Mouse (Mus musculus) stomach, embryonic 16.5 days (tissue): Measurements from ENCODE around the gene Ppt2. TPM values are rescaled to one million over a fixed set of nuclear protein-coding genes. Genes with fewer than 3 reads are reported as not detected.
A peak's percentile ranks its signal among the peaks of the same experiment; 100 is the strongest.

Experiments used
- ATAC-seq: fragments of 200-750 bp; cut with Nextera tagmentation; 2 replicates; pipeline ENCODE4 v1.8.0; 2017; ENCODE audit warnings: moderate number of reproducible peaks, moderate TSS enrichment; ENCODE audit not compliant: insufficient read depth, low FRiP score
- H3K27ac ChIP-seq: fragments of 300-500 bp; sonication (generic); 2 replicates; pipeline ENCODE4 v1.5.1; 2014; ENCODE audit warnings: low read length
- H3K27me3 ChIP-seq: fragments of 300-500 bp; sonication (generic); 2 replicates; pipeline ENCODE4 v1.6.1; 2014; ENCODE audit warnings: low read length, control low read depth, mixed read lengths; ENCODE audit not compliant: control insufficient read depth, insufficient read depth
- H3K36me3 ChIP-seq: fragments of 300-500 bp; sonication (generic); 2 replicates; pipeline ENCODE4 v1.6.1; 2014; ENCODE audit warnings: low read length; ENCODE audit not compliant: control insufficient read depth, insufficient read depth
- H3K4me1 ChIP-seq: fragments of 300-500 bp; sonication (generic); 2 replicates; pipeline ENCODE4 v1.6.1; 2014; ENCODE audit warnings: low read length, control low read depth, mixed read lengths; ENCODE audit not compliant: control insufficient read depth, insufficient read depth
- H3K4me2 ChIP-seq: fragments of 300-500 bp; sonication (generic); 2 replicates; pipeline ENCODE4 v1.6.1; 2014; ENCODE audit warnings: low read depth, low read length, mixed read lengths
- H3K4me3 ChIP-seq: fragments of 300-500 bp; sonication (generic); replicated peaks from 2 replicates; pipeline ENCODE4 v1.5.1; 2014; ENCODE audit warnings: mild to moderate bottlenecking, low read length
- H3K9ac ChIP-seq: fragments of 300-500 bp; sonication (generic); 2 replicates; pipeline ENCODE4 v1.6.1; 2014; ENCODE audit warnings: low read length
- H3K9me3 ChIP-seq: fragments of 300-500 bp; sonication (generic); replicated peaks from 2 replicates; pipeline ENCODE4 v1.6.1; 2016; ENCODE audit warnings: low read length, control low read depth; ENCODE audit not compliant: control insufficient read depth
- WGBS: fragments of 180-500 bp; shearing (Covaris S2); extraction: QIAGEN DNeasy Blood & Tissue Kit; methylation state at CpG from one replicate; pipeline ENCODE4 v1.1.7; 2014; 5-methylcytosine and 5-hydroxymethylcytosine counted together
- polyA plus RNA-seq: library from polyadenylated mRNA; unstranded; fragments of >200 nt; fragmentation: Nextera tagmentation; extraction: Ambion mirVana; gene quantifications from 2 replicates; pipeline ENCODE4 v1.2.1, GENCODE M21; 2015

Ppt2 gene
- polyA plus RNA-seq, 1 experiment from 2014 or later = 25.2 TPM

DNA sequence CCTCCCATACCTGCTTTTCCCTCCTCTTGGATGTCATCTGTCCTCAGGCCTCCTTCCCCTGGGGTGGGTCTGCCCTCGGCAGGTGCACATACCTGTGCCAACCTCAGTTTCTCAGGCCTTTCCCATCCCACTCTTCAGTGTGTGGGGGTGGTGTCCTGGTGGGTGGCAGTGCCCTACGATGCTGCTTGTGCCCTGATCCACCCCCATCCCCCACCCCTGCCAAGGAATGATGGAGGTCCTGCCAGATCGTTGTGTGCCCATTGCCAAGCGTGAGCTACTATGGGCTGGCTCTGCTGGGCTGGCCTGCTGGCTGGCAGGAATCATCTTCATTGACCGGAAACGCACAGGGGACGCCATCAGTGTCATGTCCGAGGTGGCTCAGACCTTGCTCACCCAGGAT lies 17.3 kb downstream of the Ppt2 start:
- no peak for ATAC-seq
- WGBS = 94% methylated on average over 8 of the region's 8 CpGs
- Histone ChIP-seq H3K9ac (no peak overlapping the region), H3K4me1 (peaks cover 11% of the 10 kb centered on the region), H3K27me3 (no peaks in the 10 kb centered on the region), H3K27ac (no peak overlapping the region), H3K4me3 (no peak overlapping the region), H3K36me3 (peaks cover 11% of the 10 kb centered on the region; the same call in 1 of the 2 replicates), H3K9me3 (no peaks in the 10 kb centered on the region), H3K4me2 (no peak overlapping the region)

DNA sequence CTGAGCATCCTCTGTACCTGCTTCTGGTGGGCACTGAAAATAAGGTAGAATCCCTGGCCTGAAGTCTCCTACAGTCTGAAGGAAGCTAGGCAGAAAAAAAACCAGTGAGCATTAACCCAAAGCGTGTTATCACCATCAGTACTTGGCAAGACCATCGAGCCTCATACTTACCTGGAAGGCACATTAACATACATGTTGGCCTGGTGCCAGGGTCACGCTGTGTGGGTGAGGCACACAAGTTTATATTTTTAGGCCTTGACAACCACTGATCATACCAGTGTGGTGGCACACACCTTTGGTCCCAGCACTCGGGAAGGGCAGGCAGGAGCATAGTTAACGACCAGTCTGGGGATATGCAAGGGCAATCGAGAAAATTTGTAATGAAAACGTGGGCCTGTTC lies 20.3 kb downstream of the Ppt2 start:
- Histone ChIP-seq H3K4me3 (no peak overlapping the region), H3K27me3 (no peaks in the 10 kb centered on the region), H3K4me2 (no peak overlapping the region), H3K4me1 (peaks cover 21% of the 10 kb centered on the region), H3K27ac (peak overlapping the region; percentile 16; the same call in 1 of the 2 replicates), H3K9ac (0 out of 2 replicates have a peak overlapping the region, but pooled peaks have one; percentile 28), H3K9me3 (no peaks in the 10 kb centered on the region), H3K36me3 (0 out of 2 replicates have a peak, but pooled peaks cover 11% of the 10 kb centered on the region)
- 78% methylated on average over 7 of the region's 7 CpGs for WGBS
- no peak for ATAC-seq

DNA sequence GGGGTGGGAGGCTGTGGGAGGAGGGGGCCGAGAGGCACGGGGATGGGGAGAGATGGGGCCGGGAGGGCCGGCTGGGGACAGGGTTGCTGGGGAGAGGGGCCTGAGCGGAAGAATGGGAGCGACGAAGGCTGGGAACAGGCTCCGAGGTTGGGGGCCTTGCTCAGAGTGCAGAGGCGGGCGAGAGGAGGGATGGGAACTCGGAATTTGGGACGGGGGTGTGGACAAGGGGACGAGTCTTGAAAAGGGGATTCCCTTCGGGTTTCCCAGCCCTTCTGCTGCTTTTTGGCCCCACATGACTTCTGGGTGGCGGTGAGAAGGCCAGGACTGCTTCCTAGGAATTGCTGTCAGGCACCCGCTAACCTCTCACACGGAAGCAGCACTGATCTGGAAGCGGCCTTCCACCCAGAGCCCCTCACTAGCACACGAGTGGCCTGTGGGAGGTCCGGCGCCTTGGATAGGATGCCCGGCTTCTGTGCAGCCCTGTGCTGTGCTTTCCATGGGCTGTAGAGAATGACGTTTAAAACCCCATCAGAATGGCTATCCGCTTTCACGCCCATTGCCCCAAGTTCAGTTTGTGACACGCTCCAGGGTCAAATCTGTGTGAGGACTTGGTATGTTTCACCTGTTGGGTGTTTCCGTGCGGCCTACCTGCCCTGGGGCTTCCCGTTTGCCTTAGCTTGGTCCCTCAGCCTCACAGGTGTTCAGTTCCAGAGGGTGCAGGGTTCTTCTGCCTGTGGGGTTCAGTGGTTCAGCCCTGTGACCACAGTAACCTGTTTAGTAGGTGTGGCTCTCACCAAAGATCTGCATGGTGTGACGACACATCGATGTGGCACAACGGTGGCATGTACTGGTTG lies 21.9 kb downstream of the Ppt2 start:
- peak overlapping the region; percentile 92 for H3K4me2 ChIP-seq
- no peaks in the 10 kb centered on the region for H3K9me3 ChIP-seq
- peaks cover 32% of the 10 kb centered on the region for H3K4me1 ChIP-seq
- no peaks in the 10 kb centered on the region for H3K36me3 ChIP-seq
- H3K9ac ChIP-seq = peak overlapping the region; percentile 96
- ATAC-seq = no peak
- peak overlapping the region; percentile 89 for H3K4me3 ChIP-seq
- H3K27me3 ChIP-seq = no peaks in the 10 kb centered on the region
- peak overlapping the region; percentile 96 for H3K27ac ChIP-seq
- WGBS = 8% methylated on average over 32 of the region's 32 CpGs

DNA sequence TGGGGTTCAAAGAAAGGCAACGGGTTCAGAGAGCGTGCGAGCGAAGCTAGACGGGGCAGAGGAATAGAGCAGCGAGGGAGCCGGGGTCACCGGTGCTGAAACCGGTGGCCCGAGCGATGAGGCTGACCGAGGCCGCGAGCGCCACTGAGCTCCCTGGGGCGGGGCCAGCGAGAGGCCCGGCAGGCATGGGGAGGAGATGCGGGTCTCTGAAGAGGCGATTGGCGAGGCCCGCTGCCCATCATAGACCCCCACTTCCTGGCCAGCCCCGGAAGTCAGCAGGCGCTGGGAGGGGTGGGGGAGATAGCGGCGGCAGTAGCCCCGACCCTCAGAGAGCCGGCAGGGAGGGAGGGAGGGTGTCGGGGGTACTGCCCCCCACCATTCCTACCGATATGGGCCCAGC lies 22.7 kb downstream of the Ppt2 start:
- Histone ChIP-seq H3K4me2 (peak overlapping the region; percentile 92), H3K4me1 (peaks cover 32% of the 10 kb centered on the region), H3K27ac (peak overlapping the region; percentile 96), H3K27me3 (no peaks in the 10 kb centered on the region), H3K9ac (peak overlapping the region; percentile 96), H3K9me3 (no peaks in the 10 kb centered on the region), H3K4me3 (peak overlapping the region; percentile 89), H3K36me3 (peaks cover 3% of the 10 kb centered on the region; the same call in 1 of the 2 replicates)
- ATAC-seq = peak; percentile 51
- WGBS = 1% methylated on average over 30 of the region's 30 CpGs

DNA sequence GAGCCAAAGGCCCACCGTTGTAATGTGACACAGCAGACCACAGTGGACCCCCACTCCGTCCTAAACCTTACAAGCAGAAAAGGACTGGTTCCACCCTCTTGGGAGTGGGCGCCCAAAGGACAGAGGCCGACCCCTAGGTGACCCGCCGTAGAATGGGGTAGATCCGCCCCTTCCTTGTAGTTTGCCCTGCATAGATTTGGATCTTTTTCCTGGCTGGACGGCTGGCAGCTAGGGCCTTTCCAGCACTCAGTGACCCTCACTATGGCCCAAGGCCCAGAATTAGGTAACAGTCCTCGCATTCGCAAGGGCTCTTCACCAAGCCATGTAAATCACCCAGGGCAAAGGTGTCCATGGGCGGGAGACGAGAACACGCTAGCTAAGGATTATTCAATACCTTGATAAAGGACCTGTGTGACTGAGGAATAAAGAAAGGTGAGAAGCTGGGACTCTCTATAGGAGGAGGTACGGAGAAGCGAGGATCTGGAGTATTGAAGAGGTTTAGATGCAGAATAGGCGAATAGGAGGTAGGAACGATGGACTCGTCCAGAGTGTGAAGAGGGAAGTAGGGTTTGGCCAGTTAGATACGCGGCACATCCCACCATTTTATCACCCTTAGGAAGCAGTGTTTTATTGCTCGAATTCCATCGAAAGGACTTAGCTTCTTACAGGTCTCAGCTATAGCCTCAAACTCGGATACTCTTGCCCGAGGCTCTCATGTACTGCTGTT lies 23.6 kb downstream of the Ppt2 start:
- Histone ChIP-seq H3K4me3 (peak overlapping the region; percentile 89), H3K27me3 (no peaks in the 10 kb centered on the region), H3K27ac (peak overlapping the region; percentile 96), H3K9me3 (no peaks in the 10 kb centered on the region), H3K4me2 (peak overlapping the region; percentile 92), H3K36me3 (peaks cover 8% of the 10 kb centered on the region; the same call in 1 of the 2 replicates), H3K9ac (peak overlapping the region; percentile 96), H3K4me1 (peaks cover 32% of the 10 kb centered on the region)
- ATAC-seq = no peak
- 13% methylated on average over 24 of the region's 24 CpGs for WGBS

DNA sequence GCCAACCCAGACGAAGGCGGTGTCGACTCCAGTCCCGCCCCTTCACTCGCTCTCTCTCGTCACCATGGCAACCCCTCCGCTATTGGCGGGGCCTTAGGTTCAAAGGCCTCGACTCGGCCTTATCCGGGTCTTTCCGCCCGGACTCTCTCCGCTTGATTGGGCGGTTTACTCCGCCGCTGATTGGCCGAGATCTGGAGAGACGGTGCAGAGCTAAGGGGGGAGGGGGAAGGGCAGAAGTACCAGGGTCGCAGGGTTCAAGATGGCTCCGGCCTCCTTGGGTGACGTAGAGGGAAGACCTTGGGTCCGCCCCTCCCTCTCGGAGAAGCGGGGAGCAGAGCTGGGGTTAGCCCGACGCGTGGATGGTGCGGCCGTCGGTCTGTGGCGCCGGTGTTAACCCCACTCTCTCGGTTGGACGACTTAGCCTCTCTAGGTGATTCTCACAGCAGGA lies 24.2 kb downstream of the Ppt2 start, which contains the start of gene Agpat1:
TSS of gene Agpat1 (plus strand) at position 202 of the 448 bp plus-strand sequence.
- Histone ChIP-seq H3K27ac (peak within 1 kb of the TSS; percentile 96), H3K9ac (peak within 1 kb of the TSS; percentile 96), H3K9me3 (no peaks in the 10 kb centered on the region), H3K4me1 (peaks cover 32% of the 10 kb centered on the region), H3K4me2 (peak within 1 kb of the TSS; percentile 92), H3K36me3 (peaks cover 8% of the 10 kb centered on the region; the same call in 1 of the 2 replicates), H3K27me3 (no peaks in the 10 kb centered on the region), H3K4me3 (peak within 1 kb of the TSS; percentile 89)
- under 1% methylated on average over 35 of the region's 35 CpGs for WGBS
- ATAC-seq = peak; percentile 87

DNA sequence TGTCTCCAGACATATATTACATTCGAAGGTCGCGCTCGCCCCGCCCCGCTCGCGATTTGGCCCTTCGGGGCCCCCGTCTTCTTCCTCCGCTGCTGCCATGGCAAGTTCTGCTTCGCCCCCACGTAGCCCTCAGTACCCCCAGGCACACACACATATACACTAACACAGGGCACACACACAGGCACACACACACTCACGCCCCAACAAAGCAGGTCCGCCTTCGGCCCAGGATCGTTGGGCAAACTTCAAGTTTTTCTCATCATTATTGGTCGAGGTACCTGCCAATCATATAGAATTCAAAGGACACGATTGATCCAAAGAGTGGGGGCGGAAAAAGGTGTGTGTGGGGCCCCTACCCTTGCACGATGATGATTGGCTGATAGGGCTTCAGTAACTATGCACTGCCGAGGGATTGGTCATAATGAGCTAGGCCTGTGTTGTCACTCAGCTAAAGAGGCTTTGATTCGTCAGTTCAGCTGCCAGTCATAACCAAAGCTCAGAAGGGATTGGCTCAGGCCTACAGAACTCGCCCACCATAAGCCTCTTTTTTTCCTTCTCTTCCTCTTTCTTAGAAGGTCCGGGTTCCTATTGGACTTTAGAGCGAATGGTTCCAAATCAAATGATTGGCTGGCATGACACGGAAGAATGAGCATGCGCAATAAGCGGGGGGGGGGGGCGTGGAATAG lies 24.8 kb downstream of the Ppt2 start, which contains the start of gene Rnf5:
TSS of gene Rnf5 (minus strand) at position 316 of the 686 bp plus-strand sequence.
- under 1% methylated on average over 30 of the region's 30 CpGs for WGBS
- Histone ChIP-seq H3K4me1 (peaks cover 32% of the 10 kb centered on the region), H3K9me3 (no peaks in the 10 kb centered on the region)

DNA sequence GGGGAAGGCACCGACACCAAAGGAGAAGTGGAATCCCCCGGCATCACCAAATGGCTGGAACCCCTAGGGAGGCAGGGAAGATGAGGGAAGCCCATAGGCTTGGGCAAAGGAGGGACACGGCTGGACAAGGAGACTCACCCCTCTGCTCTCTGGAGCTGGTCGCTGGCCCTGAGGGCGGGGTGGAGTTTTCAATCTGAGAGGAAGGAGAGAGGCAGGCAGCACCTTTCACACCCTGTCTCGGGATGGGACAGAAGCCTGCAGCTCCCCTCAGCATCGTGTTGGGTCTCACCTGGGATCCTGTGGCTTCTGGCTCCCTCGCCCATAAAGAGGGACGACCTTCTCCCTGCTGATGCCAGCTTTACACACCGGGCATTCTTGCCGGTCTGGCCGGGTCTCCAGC lies 26.5 kb downstream of the Ppt2 start:
- no peaks in the 10 kb centered on the region for H3K9me3 ChIP-seq
- no peak for ATAC-seq
- no peak overlapping the region for H3K27ac ChIP-seq
- peaks cover 39% of the 10 kb centered on the region for H3K4me1 ChIP-seq
- no peak overlapping the region for H3K9ac ChIP-seq
- H3K4me3 ChIP-seq = no peak overlapping the region
- no peak overlapping the region for H3K4me2 ChIP-seq
- no peaks in the 10 kb centered on the region for H3K27me3 ChIP-seq
- WGBS = 78% methylated on average over 12 of the region's 12 CpGs
- H3K36me3 ChIP-seq = peaks cover 8% of the 10 kb centered on the region; the same call in 1 of the 2 replicates

More for the DNA sequence above, 24.8 kb downstream of the Ppt2 start, which contains the start of gene Rnf5:
- no peaks in the 10 kb centered on the region for H3K27me3 ChIP-seq
- peak; percentile 94 for ATAC-seq
- peak within 1 kb of the TSS; percentile 92 for H3K4me2 ChIP-seq
- H3K9ac ChIP-seq = peak within 1 kb of the TSS; percentile 96
- peak within 1 kb of the TSS; percentile 96 for H3K27ac ChIP-seq
- peak within 1 kb of the TSS; percentile 89 for H3K4me3 ChIP-seq
- peaks cover 8% of the 10 kb centered on the region; the same call in 1 of the 2 replicates for H3K36me3 ChIP-seq
